In genomic region chr4:108951663-108952062, GRCm38 (mm10) we compare ENCODE assay signal across 24 mouse cellular contexts. TPM values are rescaled to one million over a fixed set of nuclear protein-coding genes. Genes with fewer than 3 reads are reported as not detected.
A peak's percentile ranks its signal among the peaks of the same experiment; 100 is the strongest.
DNase-seq lines count a peak whose midpoint lies in the region; ATAC-seq lines count a peak whose summit lies in the region.
"Had no signal": no experiment of that assay in that cellular context is flagged by ENCODE, and none has a peak within 500 bp of the region (broad histone marks: within the 10 kb centered on the region; RNA-seq: fewer than 3 reads in every experiment).

No protein-coding gene starts in this region.

- H3K27ac ChIP-seq in midbrain, embryonic 11.5 days (ENCODE audit: low read depth, low read length), result no peak overlapping the region
- H3K27ac ChIP-seq: embryonic facial prominence, embryonic 10.5 days; embryonic facial prominence, embryonic 12.5 days; forebrain, embryonic 13.5 days; forebrain, embryonic 15.5 days had no signal

- H3K4me3 ChIP-seq in midbrain, embryonic 11.5 days (ENCODE audit: low read depth, low read length), result no peak overlapping the region
- H3K4me3 ChIP-seq: embryonic facial prominence, embryonic 10.5 days; embryonic facial prominence, embryonic 12.5 days; forebrain, embryonic 13.5 days; forebrain, embryonic 15.5 days had no signal

- no peaks in the 10 kb centered on the region for H3K9me3 ChIP-seq in midbrain, embryonic 11.5 days (ENCODE audit: control insufficient read depth, low read length)
- H3K9me3 ChIP-seq: embryonic facial prominence, embryonic 10.5 days; embryonic facial prominence, embryonic 12.5 days; forebrain, embryonic 13.5 days; forebrain, embryonic 15.5 days; G1E had no signal

- H3K4me2 ChIP-seq in midbrain, embryonic 11.5 days, result no peak overlapping the region
- H3K4me2 ChIP-seq: embryonic facial prominence, embryonic 12.5 days; forebrain, embryonic 13.5 days; forebrain, embryonic 15.5 days had no signal

- DNase-seq in 416B (ENCODE audit: low read depth), result peak; percentile 14
- peak; percentile 37 for DNase-seq in Muller cell, postnatal 12 days (ENCODE audit: inconsistent ontology term)
- DNase-seq in natural killer cell, adult 2 months (ENCODE audit: low spot score in 2 of 2), result no peak
- DNase-seq in thymus, adult 18-20 months, result no peak
- DNase-seq in midbrain, embryonic 11.5 days (ENCODE audit: low spot score, missing footprints), result no peak
- DNase-seq: adrenal gland, adult 2 months; adrenal gland, postnatal 10 days; adrenal gland, postnatal 25 days; B cell, adult 2 months; cerebellum, adult 11-12 months; cerebellum, adult 2 months; cerebellum, adult 9-10 months; cerebellum, postnatal 10 days; cerebellum, postnatal 25 days; forebrain, postnatal 0 days had no signal

- H3K36me3 ChIP-seq in midbrain, embryonic 11.5 days (ENCODE audit: control insufficient read depth, insufficient read depth, low read length), result no peaks in the 10 kb centered on the region
- H3K36me3 ChIP-seq: embryonic facial prominence, embryonic 10.5 days; embryonic facial prominence, embryonic 12.5 days; forebrain, embryonic 15.5 days; G1E had no signal

- peak; percentile 81 for ATAC-seq in granulocyte monocyte progenitor cell, adult 5-6 weeks (replicated peaks; ENCODE audit: poor library complexity, severe bottlenecking)
- peak; percentile 77 for ATAC-seq in megakaryocyte progenitor cell, adult 5-6 weeks (replicated peaks; ENCODE audit: poor library complexity)
- ATAC-seq in midbrain, embryonic 11.5 days (ENCODE audit: low FRiP score), result no peak
- ATAC-seq: CD4-positive, CD25-positive, alpha-beta regulatory T cell, adult 4 months; forebrain, embryonic 13.5 days; forebrain, embryonic 15.5 days; forebrain, postnatal 0 days had no signal

- no peaks in the 10 kb centered on the region for H3K4me1 ChIP-seq in midbrain, embryonic 11.5 days (ENCODE audit: control insufficient read depth, insufficient read depth, low read length)
- H3K4me1 ChIP-seq: embryonic facial prominence, embryonic 10.5 days; embryonic facial prominence, embryonic 12.5 days; forebrain, embryonic 13.5 days had no signal

- no peaks in the 10 kb centered on the region for H3K27me3 ChIP-seq in midbrain, embryonic 11.5 days (ENCODE audit: control insufficient read depth, insufficient read depth, low read length)
- H3K27me3 ChIP-seq: CH12.LX; embryonic facial prominence, embryonic 12.5 days; forebrain, embryonic 13.5 days; forebrain, embryonic 15.5 days had no signal

- H3K9ac ChIP-seq in midbrain, embryonic 11.5 days (ENCODE audit: low read length), result no peak overlapping the region
- H3K9ac ChIP-seq: embryonic facial prominence, embryonic 12.5 days; forebrain, embryonic 13.5 days; forebrain, embryonic 15.5 days; forebrain, postnatal 0 days had no signal

- 87% methylated on average over 4 of the region's 4 CpGs for WGBS in midbrain, embryonic 11.5 days

RNA-seq across cellular contexts. Expression of gene Nrd1, which starts 48.8 kb away (rescaled TPM):
- 101 and 106 TPM in 2 replicates for total RNA-seq in granulocyte monocyte progenitor cell, adult 5-6 weeks (2014; fragmentation: Nextera tagmentation)
- 88.4 and 119 TPM in 2 replicates for total RNA-seq in granulocyte monocyte progenitor cell, adult 5-6 weeks (2017)
- total RNA-seq in megakaryocyte progenitor cell, adult 5-6 weeks (2015), result 122 and 166 TPM in 2 replicates
- 98.6 and 103 TPM in 2 replicates for total RNA-seq in megakaryocyte progenitor cell, adult 5-6 weeks (2017)
- 65.6 and 70.8 TPM in 2 replicates for polyA plus RNA-seq in midbrain, embryonic 11.5 days (2014; fragmentation: Nextera tagmentation; extraction: Ambion mirVana)

Comparison
In these comparisons a context has a peak if more than half of its experiments do, and no peak if none do; other contexts are left out.
1. DNase-seq: peak in 416B (single experiment) and Muller cell, postnatal 12 days (single experiment); none in natural killer cell, adult 2 months (0 of 2), thymus, adult 18-20 months (0 of 2) and midbrain, embryonic 11.5 days (single experiment).